Mouse (Mus musculus): ENCODE data around the gene Ucn. TPM values are rescaled to one million over a fixed set of nuclear protein-coding genes. Genes with fewer than 3 reads are reported as not detected.

Ucn gene
- not detected in 2 replicates for polyA plus RNA-seq (2012; rRNA removed)

DNA sequence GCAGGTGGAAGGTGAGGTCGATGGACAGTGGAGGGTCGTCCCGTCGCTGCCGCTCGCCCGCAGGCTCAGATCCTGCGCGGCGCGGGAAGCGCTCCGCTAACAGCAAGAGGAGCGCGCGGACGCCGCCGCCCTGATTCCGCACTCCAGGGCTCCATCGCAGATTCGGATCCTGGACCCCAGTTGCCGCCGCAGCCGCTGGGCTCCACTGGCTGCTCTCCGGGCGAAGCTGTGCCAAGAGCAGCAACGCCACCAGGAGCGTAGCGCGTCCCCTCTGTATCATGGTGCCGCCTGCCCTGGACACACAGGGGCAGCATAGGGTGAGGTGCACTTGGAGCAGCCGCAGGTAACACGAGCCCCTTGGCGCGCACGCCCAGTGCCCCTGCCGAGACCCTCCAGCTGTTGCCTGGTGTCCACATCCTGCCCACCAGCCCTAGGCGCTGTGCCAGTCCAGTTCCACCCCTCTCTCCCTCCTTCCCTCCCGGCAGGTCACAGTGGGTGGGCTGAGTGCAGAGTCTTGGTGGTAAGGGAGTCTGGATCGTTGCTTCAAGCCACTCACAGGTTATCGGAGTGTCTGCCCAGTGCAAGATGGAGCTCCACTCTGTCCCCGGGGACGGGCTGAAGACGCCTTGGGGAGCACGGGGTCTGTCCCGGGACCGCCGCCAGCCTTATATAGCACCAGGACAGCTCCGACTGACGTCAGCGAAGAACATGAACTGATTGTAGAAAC lies at the start of gene Ucn:
Gene Ucn (minus strand): TSS at position 589 of the 727 bp plus-strand sequence.
- DNase-seq (ENCODE audit: low spot score) = no peak

DNA sequence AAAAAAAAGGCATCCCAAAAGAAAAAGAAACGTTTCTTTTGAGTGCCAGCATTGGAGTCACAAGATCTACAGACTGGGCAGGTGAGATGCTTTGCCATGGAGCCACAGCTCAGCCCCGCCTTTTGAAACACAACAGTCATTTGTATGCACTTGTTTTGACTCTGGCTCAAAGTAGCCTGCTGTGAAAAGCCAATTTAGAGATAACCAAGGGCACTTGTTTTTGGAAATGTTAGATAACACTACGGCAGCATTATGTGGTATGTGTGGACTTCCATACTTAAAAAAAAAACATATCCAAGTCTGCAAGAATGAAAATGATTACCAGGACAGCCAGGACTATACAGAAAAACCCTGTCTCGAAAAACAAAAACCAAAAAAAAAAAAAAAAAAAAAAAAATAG lies 45.0 kb upstream of the Ucn start:
- no peak for DNase-seq (ENCODE audit: low spot score)

DNA sequence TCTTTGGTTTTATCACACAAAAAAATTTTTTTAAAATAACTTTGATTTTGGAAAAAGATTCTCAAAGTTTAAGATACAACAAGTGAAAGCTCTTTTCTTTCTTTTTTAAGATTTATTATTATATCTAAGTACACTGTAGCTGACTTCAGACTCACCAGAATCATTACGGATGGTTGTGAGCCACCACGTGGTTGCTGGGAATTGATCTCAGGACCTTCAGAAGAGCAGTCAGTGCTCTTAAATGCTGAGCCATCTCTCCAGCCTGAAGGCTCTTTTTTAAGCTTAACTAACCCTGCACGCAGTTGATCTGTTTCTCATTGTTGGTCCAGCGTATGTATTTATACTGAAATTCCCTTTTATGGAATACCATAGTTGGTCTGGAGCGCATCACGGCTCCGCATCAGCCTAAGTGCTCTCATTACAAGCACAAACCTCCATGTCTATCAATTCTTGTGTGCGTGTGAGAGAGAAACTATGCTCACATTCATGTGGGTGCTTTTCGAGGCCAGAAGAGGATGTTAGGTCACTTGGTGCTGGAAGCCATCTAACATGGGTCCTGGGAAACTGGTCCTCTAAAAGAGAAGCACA lies 42.6 kb upstream of the Ucn start:
- no peak for DNase-seq (ENCODE audit: low spot score)

GRCm38 (mm10) chr5:31179766-31180630 lies 41.4 kb upstream of the Ucn start, which contains the start of the genes Gm29609 and Gtf3c2:
Gene Gm29609 (minus strand): TSS chr5:31179911.
Gene Gtf3c2 (minus strand): TSS chr5:31180144.
- peak; percentile 92 for DNase-seq (ENCODE audit: low spot score)

DNA sequence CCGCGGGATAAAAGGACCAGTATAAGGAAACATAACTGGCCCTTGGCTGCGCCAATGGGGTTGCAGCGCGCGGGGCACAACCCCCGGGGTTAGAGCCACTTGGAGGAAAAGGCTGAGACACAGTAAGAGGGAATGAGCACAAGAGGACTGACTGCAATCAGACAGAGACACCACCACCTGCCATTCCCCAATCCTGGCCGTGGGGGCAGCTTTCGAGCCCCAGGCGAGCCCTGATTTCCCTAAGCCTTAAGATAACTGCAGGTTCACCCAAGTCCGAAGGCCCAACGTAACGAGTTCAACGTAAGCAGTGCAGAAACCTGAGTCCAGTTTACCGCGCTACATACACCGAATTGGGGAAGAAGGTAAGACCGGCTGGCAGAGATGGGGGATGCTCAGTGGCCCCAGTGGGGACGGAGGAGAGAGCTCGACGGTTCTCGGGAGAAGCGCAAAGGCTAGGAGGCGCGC lies 40.7 kb upstream of the Ucn start:
- DNase-seq (ENCODE audit: low spot score) = no peak

- DNase-seq (ENCODE audit: low spot score) = no peak
These were observed 30.0 kb upstream of the Ucn start for GRCm38 (mm10) chr5:31168630-31169029.

DNA sequence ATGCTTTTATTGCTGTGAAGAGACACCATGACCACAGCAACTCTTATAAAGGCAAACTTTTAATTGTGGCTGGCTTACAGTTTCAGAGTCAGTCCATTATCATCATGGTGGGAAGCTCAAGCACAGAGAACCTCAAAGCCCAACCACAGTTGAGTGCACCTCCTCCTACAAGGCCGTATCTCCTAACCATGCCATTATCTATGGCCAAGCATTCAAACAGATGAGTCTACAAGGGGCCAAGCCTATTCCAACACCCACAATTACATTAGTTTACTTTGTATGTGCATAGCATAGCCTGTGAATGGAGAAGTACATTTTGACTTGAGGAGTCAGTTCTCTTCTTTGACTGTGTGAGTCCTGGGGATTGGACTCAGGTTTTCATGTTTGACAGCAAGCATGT lies 26.2 kb upstream of the Ucn start:
- DNase-seq (ENCODE audit: low spot score) = no peak

DNA sequence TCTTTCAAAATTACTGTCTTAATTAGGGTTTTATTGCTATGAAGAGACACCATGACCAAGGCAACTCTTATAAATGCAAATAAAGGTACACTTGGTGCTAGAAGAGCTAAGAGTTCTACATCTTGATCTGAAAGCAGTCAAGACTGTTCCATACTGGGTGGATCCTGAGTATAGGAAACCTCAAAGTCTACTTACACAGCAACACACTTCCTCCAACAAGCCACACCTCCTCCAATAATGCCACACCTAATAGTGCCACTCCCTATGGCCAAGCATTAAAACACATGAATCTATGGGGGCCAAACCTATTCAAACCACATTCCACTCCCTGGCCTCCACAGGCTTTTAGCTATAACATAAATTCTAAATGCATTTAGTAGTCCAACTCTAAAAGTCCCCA lies 23.8 kb upstream of the Ucn start:
- DNase-seq (ENCODE audit: low spot score) = no peak

DNA sequence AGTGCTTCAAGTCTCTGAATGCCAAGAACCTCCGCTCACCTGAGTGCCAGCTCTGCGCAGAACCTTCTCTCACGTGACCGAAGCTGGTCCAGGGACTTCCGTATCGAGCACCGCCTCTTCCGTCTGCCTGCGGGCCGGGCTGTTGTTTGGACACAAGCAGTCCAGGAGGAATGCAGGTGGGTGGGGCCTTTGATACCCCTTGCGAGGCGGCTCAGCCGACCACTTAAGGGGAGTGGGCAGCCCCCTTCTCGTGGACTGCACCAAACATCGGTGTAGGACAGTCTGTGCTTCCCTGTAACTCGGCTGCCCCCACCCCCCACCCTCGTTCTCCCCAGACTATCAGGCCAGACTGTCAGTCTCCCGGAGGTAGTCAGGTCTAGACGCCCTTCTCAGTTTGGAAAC lies 15.5 kb upstream of the Ucn start, which contains the start of gene Mpv17:
Gene Mpv17 (minus strand): TSS at position 100 of the 402 bp plus-strand sequence.
- peak; percentile 70 for DNase-seq (ENCODE audit: low spot score)

- DNase-seq (ENCODE audit: low spot score) = no peak
These were observed 15.0 kb upstream of the Ucn start for GRCm38 (mm10) chr5:31153516-31154151.

DNA sequence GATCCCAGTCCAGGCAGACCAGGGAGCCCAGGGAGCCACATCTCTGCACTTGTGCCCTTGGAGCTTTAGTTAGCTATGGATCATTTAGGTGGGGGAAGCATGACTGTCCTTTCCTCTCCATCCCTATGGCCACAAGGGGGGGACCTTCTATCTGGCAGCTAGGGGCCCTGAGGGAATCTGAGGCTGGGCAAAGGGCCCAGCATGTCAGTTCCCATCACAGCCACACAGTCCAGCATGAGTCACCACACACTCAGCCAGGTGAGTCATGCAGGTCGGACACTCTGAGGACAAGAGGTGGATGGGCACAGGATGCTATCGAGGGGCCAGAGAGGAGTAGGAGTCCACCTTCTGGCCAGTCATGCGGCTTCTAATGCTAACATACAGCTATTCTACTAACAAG lies 13.1 kb upstream of the Ucn start:
- no peak for DNase-seq (ENCODE audit: low spot score)

GRCm38 (mm10) chr5:31149781-31150180 lies 11.2 kb upstream of the Ucn start:
- DNase-seq (ENCODE audit: low spot score) = no peak

GRCm38 (mm10) chr5:31138968-31139425 lies 368 bp upstream of the Ucn start:
- DNase-seq (ENCODE audit: low spot score) = no peak

DNA sequence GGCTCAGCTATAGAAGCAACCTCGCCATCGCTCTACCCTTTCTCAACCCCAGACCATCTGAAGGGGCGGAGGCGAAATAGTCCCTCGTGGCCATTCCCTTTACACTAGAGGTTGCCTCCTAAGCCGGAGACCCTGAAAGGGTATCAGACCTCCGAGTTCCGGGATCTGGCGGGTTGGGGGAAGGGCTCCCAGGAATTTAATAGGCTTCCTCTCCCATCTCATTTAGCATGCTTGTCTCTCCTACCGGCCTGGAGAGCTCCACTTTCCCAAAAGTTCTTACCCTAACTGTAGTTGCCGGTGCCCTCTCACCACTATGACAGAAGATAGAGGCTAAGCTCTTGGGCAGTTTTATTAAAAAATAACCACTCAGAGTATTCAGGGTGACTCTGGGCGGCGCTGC lies 971 bp downstream of the Ucn start:
- DNase-seq (ENCODE audit: low spot score) = no peak

GRCm38 (mm10) chr5:31136730-31137424 lies 1.8 kb downstream of the Ucn start:
- DNase-seq (ENCODE audit: low spot score) = no peak

DNA sequence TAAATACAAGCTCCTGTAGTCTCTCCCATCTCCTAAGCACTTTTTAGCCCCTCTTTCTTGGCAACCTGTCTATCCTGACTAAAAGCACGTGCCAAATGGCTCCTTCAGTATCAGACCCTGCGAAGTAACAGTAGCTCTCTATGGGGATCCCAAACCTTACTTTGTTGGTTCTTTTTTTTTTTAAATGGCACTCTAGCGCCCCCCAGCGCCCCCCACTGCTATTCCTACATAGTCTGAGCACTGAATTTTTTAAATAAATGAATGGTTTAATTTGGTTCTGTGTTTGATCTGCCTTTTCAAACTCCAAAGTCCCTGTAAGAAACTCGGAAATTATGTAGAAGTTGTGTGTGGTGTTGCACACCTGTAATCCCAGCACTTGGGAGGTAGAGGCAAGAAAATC lies 12.6 kb downstream of the Ucn start:
- no peak for DNase-seq (ENCODE audit: low spot score)

DNA sequence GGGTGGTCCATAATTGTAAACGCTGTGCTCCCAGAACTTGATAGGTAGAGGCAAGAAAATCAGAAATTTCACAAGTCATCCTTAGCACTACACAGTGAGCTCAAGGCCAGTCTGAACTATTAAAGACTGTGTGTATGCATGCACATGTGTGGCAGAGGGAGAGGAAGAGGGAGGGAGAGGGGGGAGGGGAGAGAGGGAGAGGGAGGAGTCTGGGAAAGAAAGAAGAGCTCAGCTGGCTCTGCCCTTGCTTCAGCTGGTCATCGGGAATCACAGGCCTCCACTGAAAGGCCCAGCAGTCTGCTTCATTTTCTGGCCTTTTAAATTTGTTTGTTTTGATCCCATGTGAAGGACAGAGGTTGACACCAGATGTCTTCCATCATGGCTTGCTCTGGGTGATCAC lies 15.1 kb downstream of the Ucn start:
- no peak for DNase-seq (ENCODE audit: low spot score)

DNA sequence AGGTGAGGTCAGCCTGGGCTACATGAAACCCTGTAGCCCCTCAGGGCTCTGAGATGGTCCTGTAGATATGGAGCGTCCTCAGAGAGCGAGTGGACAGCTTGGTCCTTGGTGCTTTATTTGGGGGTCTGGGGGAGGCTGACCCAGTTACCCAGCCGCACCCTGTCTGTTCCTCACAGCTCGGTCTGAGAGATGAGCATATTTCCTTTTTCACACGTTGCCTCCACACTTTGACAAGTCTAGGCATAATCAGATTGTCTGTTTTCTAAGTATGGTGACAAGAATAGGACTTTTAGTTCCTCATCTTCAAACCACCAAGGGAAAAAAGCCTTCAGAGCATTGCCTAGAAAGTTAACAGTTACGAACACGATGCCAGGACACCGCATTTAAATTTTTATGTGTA lies 17.5 kb downstream of the Ucn start:
- DNase-seq (ENCODE audit: low spot score) = no peak

- no peak for DNase-seq (ENCODE audit: low spot score)
These were observed 21.7 kb downstream of the Ucn start for GRCm38 (mm10) chr5:31116912-31117311.

GRCm38 (mm10) chr5:31116354-31116753 lies 22.3 kb downstream of the Ucn start, which contains the start of gene Trim54:
Gene Trim54 (plus strand): TSS chr5:31116712.
- no peak for DNase-seq (ENCODE audit: low spot score)

GRCm38 (mm10) chr5:31110781-31111180 lies 27.8 kb downstream of the Ucn start:
- no peak for DNase-seq (ENCODE audit: low spot score)
